Mouse (Mus musculus) forebrain, embryonic 13.5 days (tissue): Measurements from ENCODE around the gene Snx7. TPM values are rescaled to one million over a fixed set of nuclear protein-coding genes. Genes with fewer than 3 reads are reported as not detected.

Source experiments
- ATAC-seq: fragments of 200-750 bp; cut with Nextera tagmentation; 2 replicates; pipeline ENCODE4 v1.8.0; 2017
- H3K27ac ChIP-seq: fragments of 300-500 bp; sonication (generic); 2 replicates; pipeline ENCODE4 v1.5.1; 2015; ENCODE audit warnings: inconsistent platforms, mild to moderate bottlenecking, moderate library complexity
- H3K27me3 ChIP-seq: fragments of 300-500 bp; sonication (generic); 2 replicates; pipeline ENCODE4 v1.6.1; 2015; ENCODE audit warnings: mild to moderate bottlenecking, inconsistent platforms
- H3K36me3 ChIP-seq: fragments of 300-500 bp; sonication (generic); 2 replicates; pipeline ENCODE4 v1.6.1; 2015; ENCODE audit warnings: mild to moderate bottlenecking, inconsistent platforms; ENCODE audit not compliant: poor library complexity, severe bottlenecking
- H3K4me1 ChIP-seq: fragments of 300-500 bp; sonication (generic); 2 replicates; pipeline ENCODE4 v1.6.1; 2015; ENCODE audit warnings: inconsistent platforms
- H3K4me2 ChIP-seq: fragments of 300-500 bp; sonication (generic); 2 replicates; pipeline ENCODE4 v1.6.1; 2015; ENCODE audit warnings: inconsistent platforms, mild to moderate bottlenecking, moderate library complexity
- H3K4me3 ChIP-seq: fragments of 300-500 bp; sonication (generic); 2 replicates; pipeline ENCODE4 v1.5.1; 2015; ENCODE audit warnings: mild to moderate bottlenecking, inconsistent platforms
- H3K9ac ChIP-seq: fragments of 300-500 bp; sonication (generic); 2 replicates; pipeline ENCODE4 v1.6.1; 2015; ENCODE audit warnings: mild to moderate bottlenecking, inconsistent platforms
- H3K9me3 ChIP-seq: fragments of 300-500 bp; sonication (generic); replicated peaks from 2 replicates; pipeline ENCODE4 v1.6.1; 2016; ENCODE audit warnings: inconsistent platforms
- WGBS: fragments of 180-500 bp; shearing (Covaris S2); methylation state at CpG from one replicate; pipeline ENCODE4 v1.1.7; 2015; 5-methylcytosine and 5-hydroxymethylcytosine counted together
- polyA plus RNA-seq: library from polyadenylated mRNA; unstranded; fragments of >200 nt; fragmentation: Nextera tagmentation; extraction: Ambion mirVana; gene quantifications from 2 replicates; pipeline ENCODE4 v1.2.1, GENCODE M21; 2015

The Snx7 gene
- polyA plus RNA-seq, 1 experiment from 2014 or later, result 9.2 TPM

- no peaks in the 10 kb centered on the region for H3K27me3 ChIP-seq
- 84% methylated on average over 3 of the region's 3 CpGs for WGBS
- no peak overlapping the region for H3K27ac ChIP-seq
- no peak overlapping the region for H3K4me3 ChIP-seq
- H3K9me3 ChIP-seq, result no peaks in the 10 kb centered on the region
- H3K9ac ChIP-seq, result no peak overlapping the region
- no peak overlapping the region for H3K4me2 ChIP-seq
- H3K4me1 ChIP-seq, result no peaks in the 10 kb centered on the region
- no peak for ATAC-seq
- no peaks in the 10 kb centered on the region for H3K36me3 ChIP-seq
Observed at GRCm38 (mm10) chr3:117853729-117854128, 15.0 kb downstream of the Snx7 start.

GRCm38 (mm10) chr3:117852054-117852361, 16.7 kb downstream of the Snx7 start:
- no peaks in the 10 kb centered on the region for H3K36me3 ChIP-seq
- no peak overlapping the region for H3K4me2 ChIP-seq
- H3K9me3 ChIP-seq, result no peaks in the 10 kb centered on the region
- peak overlapping the region; percentile 57 for H3K27ac ChIP-seq
- no peaks in the 10 kb centered on the region for H3K4me1 ChIP-seq
- H3K27me3 ChIP-seq, result no peaks in the 10 kb centered on the region
- peak; percentile 62 for ATAC-seq
- no peak overlapping the region for H3K9ac ChIP-seq
- WGBS, result 67% methylated on average over 3 of the region's 3 CpGs
- H3K4me3 ChIP-seq, result no peak overlapping the region

GRCm38 (mm10) chr3:117851278-117852053, 17.3 kb downstream of the Snx7 start:
- no peak overlapping the region for H3K4me3 ChIP-seq
- H3K27me3 ChIP-seq, result no peaks in the 10 kb centered on the region
- no peaks in the 10 kb centered on the region for H3K9me3 ChIP-seq
- H3K4me2 ChIP-seq, result no peak overlapping the region
- no peaks in the 10 kb centered on the region for H3K36me3 ChIP-seq
- WGBS, result 78% methylated on average over 18 of the region's 18 CpGs
- peak; percentile 76 for ATAC-seq
- H3K27ac ChIP-seq, result peak overlapping the region; percentile 57
- no peaks in the 10 kb centered on the region for H3K4me1 ChIP-seq
- no peak overlapping the region for H3K9ac ChIP-seq

DNA sequence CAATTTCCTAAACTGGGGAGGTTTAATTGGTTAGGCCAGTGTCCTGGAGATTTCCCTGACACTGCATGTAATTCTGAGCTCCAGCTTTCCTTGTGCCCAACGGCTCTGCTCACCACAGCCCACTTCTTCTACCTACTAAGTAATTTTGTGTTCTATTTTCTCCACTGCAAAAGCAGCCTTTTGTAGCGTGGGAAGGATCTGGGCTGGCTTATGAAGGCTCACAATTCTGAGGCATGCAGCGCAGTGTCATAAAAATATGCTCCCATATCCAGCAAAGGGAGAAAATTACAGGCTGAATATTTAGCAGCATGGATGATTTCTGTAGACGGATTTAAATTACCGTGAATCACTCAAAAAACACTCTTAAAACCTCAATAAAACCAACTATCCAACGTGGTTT, 19.9 kb downstream of the Snx7 start:
- no peak overlapping the region for H3K27ac ChIP-seq
- H3K27me3 ChIP-seq, result no peaks in the 10 kb centered on the region
- no peaks in the 10 kb centered on the region for H3K9me3 ChIP-seq

DNA sequence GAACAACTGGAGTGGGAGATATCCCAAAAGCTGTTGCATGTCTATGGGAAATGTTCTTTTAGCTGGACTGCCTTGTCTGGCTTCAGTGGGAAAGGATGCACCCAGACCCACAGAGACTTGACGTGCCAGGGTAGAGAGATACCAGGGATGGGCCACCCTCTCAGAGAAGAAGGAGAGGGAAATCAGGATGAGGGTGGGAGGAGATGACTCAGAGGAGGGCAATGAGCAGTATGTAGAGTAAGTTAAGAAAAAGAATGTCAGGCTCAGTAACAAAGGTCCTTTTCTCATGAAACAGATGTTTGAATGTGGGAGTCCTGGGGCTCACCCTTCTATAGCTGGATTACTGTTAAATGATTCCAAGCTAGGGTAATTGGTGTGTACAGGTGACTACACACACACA, 26.1 kb downstream of the Snx7 start:
- H3K9me3 ChIP-seq, result no peaks in the 10 kb centered on the region
- H3K4me3 ChIP-seq, result no peak overlapping the region
- H3K27ac ChIP-seq, result no peak overlapping the region
- no peaks in the 10 kb centered on the region for H3K27me3 ChIP-seq
- WGBS, result 100% methylated on average over 1 of the region's 1 CpGs
- no peaks in the 10 kb centered on the region for H3K4me1 ChIP-seq
- ATAC-seq, result no peak
- no peak overlapping the region for H3K9ac ChIP-seq
- H3K4me2 ChIP-seq, result no peak overlapping the region
- H3K36me3 ChIP-seq, result no peaks in the 10 kb centered on the region

More for the DNA sequence above, 19.9 kb downstream of the Snx7 start:
- Histone ChIP-seq H3K4me1 (no peaks in the 10 kb centered on the region), H3K4me2 (no peak overlapping the region), H3K36me3 (no peaks in the 10 kb centered on the region), H3K4me3 (no peak overlapping the region), H3K9ac (no peak overlapping the region)
- WGBS, result 79% methylated on average over 6 of the region's 6 CpGs
- ATAC-seq, result no peak

GRCm38 (mm10) chr3:117839867-117840545, 28.7 kb downstream of the Snx7 start:
- no peaks in the 10 kb centered on the region for H3K36me3 ChIP-seq
- ATAC-seq, result peak; percentile 73; the same call in 1 of the 2 replicates
- H3K27ac ChIP-seq, result no peak overlapping the region
- no peaks in the 10 kb centered on the region for H3K9me3 ChIP-seq
- 70% methylated on average over 12 of the region's 12 CpGs for WGBS
- H3K4me1 ChIP-seq, result no peaks in the 10 kb centered on the region
- no peak overlapping the region for H3K4me2 ChIP-seq
- H3K27me3 ChIP-seq, result no peaks in the 10 kb centered on the region
- no peak overlapping the region for H3K4me3 ChIP-seq
- H3K9ac ChIP-seq, result no peak overlapping the region

- Histone ChIP-seq H3K4me1 (no peaks in the 10 kb centered on the region), H3K4me2 (no peak overlapping the region), H3K4me3 (no peak overlapping the region), H3K36me3 (no peaks in the 10 kb centered on the region), H3K9ac (no peak overlapping the region), H3K27ac (no peak overlapping the region), H3K9me3 (no peaks in the 10 kb centered on the region), H3K27me3 (no peaks in the 10 kb centered on the region)
- no peak for ATAC-seq
- 63% methylated on average over 3 of the region's 3 CpGs for WGBS
Observed at GRCm38 (mm10) chr3:117838020-117838419, 30.7 kb downstream of the Snx7 start.

DNA sequence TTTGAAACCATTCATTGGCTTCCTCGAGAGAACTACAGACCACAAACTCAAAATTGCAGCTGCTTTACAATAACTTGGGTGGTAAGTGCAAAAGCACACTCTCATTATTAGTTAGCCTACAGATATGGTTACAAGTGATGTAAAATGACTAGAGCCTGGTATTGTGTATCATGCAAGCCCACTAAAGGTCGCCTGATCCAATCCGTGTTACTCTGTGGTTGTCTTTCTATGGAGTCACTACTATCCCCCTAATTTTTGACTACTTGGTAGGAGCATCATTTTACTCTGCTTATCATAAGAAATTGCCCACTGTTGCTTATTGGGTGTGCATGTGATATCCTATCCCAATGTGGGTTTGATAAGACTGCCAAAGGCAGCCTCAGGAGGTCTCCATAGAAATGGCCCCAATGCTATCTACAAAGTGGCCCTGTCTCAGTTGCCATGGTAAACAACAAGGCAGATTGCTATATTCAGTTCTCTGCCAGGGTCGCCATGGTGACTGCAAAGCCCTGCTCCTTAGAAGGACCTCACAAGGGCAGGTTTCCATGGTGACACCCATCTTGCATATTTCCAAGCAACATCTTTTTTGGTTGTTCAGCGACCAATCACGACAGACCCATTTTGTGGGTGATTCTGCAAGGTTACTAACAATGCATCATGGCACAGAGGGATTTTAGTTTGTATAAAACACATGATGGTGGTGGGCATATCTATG, 42.1 kb downstream of the Snx7 start:
- H3K9me3 ChIP-seq, result no peaks in the 10 kb centered on the region

DNA sequence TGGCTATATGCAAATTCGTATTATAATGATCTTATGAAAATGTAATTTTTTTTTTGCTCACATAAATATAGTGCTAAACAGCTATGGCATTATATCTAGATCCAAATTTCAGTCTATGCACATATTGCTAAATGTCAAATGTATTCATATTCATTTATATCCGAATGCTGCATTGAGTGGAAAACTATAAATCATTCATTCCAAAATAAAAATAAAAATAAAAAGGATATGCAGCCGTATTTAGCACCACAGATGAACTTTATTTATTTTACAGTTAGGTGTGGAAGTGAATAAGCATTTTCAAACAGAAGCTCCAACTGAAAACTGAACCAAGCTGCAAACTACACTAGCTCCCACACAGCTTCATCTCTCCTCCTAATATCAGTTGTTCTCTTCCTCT, 45.5 kb downstream of the Snx7 start:
- Histone ChIP-seq H3K9ac (no peak overlapping the region), H3K9me3 (no peaks in the 10 kb centered on the region), H3K4me2 (no peak overlapping the region), H3K27me3 (no peaks in the 10 kb centered on the region), H3K36me3 (no peaks in the 10 kb centered on the region), H3K4me1 (peaks cover 9% of the 10 kb centered on the region), H3K27ac (no peak overlapping the region), H3K4me3 (no peak overlapping the region)
- no peak; the same call in 1 of the 2 replicates for ATAC-seq
- whole genome bisulfite sequencing, result 94% methylated on average over 3 of the region's 3 CpGs

More for the DNA sequence above, 42.1 kb downstream of the Snx7 start:
- ATAC-seq, result peak; percentile 96
- Histone ChIP-seq H3K27me3 (no peaks in the 10 kb centered on the region), H3K4me3 (no peak overlapping the region), H3K4me2 (no peak overlapping the region), H3K9ac (no peak overlapping the region), H3K36me3 (no peaks in the 10 kb centered on the region), H3K27ac (no peak overlapping the region), H3K4me1 (peaks cover 9% of the 10 kb centered on the region)
- 51% methylated on average over 6 of the region's 6 CpGs for WGBS

DNA sequence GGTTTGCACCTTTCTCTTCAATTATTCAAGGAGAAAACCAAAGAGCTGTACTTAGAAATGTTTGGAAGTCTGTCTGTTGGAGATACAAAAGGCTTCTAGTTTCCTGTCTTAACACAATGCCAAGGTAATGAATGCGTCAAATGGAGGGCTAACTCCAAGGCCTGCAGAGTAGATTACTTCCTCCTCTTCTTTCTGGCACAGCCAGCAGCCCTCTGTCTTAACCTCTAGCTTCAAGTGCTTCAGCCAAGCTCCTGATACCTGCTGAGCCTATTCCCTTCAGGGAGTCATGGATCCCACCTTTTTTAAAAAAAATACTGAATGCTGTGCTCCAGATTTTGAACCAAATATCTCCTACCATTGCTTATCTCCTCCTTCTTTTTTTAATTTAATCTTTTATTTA, 51.1 kb downstream of the Snx7 start:
- Histone ChIP-seq H3K27ac (no peak overlapping the region), H3K4me2 (no peak overlapping the region), H3K4me1 (no peaks in the 10 kb centered on the region), H3K36me3 (no peaks in the 10 kb centered on the region), H3K9me3 (no peaks in the 10 kb centered on the region), H3K9ac (no peak overlapping the region), H3K27me3 (no peaks in the 10 kb centered on the region), H3K4me3 (no peak overlapping the region)
- no peak for ATAC-seq
- WGBS, result 100% methylated on average over 1 of the region's 1 CpGs

DNA sequence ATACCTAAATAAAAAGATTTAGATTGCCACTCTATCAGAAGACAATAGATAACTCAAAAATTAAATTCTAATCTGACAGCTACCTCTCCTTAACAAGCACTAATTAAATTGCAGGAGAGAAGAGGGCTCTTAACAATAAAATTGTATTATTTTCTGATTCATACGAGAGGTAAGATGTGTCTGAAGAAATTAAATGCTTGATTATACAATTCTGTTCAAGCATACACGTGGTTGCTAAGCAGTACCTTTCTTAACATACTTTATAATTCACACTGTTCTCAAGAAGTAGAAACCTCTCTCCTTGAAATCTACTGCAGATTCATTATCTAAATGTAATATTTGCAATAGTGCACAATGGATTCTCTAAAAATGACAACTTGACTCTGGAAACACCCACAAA, 54.5 kb downstream of the Snx7 start:
- no peaks in the 10 kb centered on the region for H3K9me3 ChIP-seq
- no peak overlapping the region for H3K4me2 ChIP-seq
- no peaks in the 10 kb centered on the region for H3K27me3 ChIP-seq
- ATAC-seq, result no peak
- WGBS, result 78% methylated on average over 2 of the region's 2 CpGs
- no peaks in the 10 kb centered on the region for H3K4me1 ChIP-seq
- no peak overlapping the region for H3K27ac ChIP-seq
- H3K9ac ChIP-seq, result no peak overlapping the region
- H3K36me3 ChIP-seq, result no peaks in the 10 kb centered on the region
- no peak overlapping the region for H3K4me3 ChIP-seq

GRCm38 (mm10) chr3:117812135-117812534, 56.6 kb downstream of the Snx7 start:
- no peaks in the 10 kb centered on the region for H3K9me3 ChIP-seq
- H3K4me2 ChIP-seq, result no peak overlapping the region
- no peaks in the 10 kb centered on the region for H3K27me3 ChIP-seq
- ATAC-seq, result no peak
- no peak overlapping the region for H3K27ac ChIP-seq
- no peaks in the 10 kb centered on the region for H3K4me1 ChIP-seq
- no peak overlapping the region for H3K4me3 ChIP-seq
- H3K36me3 ChIP-seq, result no peaks in the 10 kb centered on the region
- H3K9ac ChIP-seq, result no peak overlapping the region
- 97% methylated on average over 4 of the region's 4 CpGs for WGBS
